Mouse (Mus musculus): ENCODE data around the gene Prkg1. TPM values are rescaled to one million over a fixed set of nuclear protein-coding genes. Genes with fewer than 3 reads are reported as not detected.

Prkg1 gene
- total RNA-seq, 1 experiment = 1.5 TPM

- Histone ChIP-seq H3K4me1 (ENCODE audit: control insufficient read depth in 2 of 2, insufficient read depth in 2 of 2, low read length in 2 of 2, poor library complexity in 1 of 2) (no peaks in the 10 kb centered on the region), H3K27ac (ENCODE audit: insufficient read depth, low read depth, low read length, poor library complexity, severe bottlenecking) (no peak overlapping the region), H3K9ac (ENCODE audit: insufficient read depth, low read depth, low read length, poor library complexity, severe bottlenecking) (no peak overlapping the region), H3K4me3 (ENCODE audit: insufficient read depth in 1 of 2, low read depth in 1 of 2, low read length in 2 of 2, poor library complexity in 1 of 2, severe bottlenecking in 1 of 2) (no peak overlapping the region), H3K36me3 (ENCODE audit: control insufficient read depth, insufficient read depth, low read length, poor library complexity, severe bottlenecking) (no peaks in the 10 kb centered on the region), H3K9me3 (ENCODE audit: control insufficient read depth, insufficient read depth, low read depth, low read length) (no peaks in the 10 kb centered on the region)
- DNase-seq (ENCODE audit: low read depth, low spot score) = no peak
- TF ChIP-seq CHD2 (IDR thresholded peaks at IDR 0.05; ENCODE audit: low read depth, low read length) = no peak
- TF ChIP-seq ZNF384 (IDR thresholded peaks at IDR 0.05; ENCODE audit: low read depth, low read length) = no peak
- no peak for TF ChIP-seq MAFK (IDR thresholded peaks at IDR 0.05; ENCODE audit: insufficient read depth, low read depth, low read length)
- TF ChIP-seq HCFC1 (IDR thresholded peaks at IDR 0.05; ENCODE audit: borderline replicate concordance, insufficient read depth, low read length) = no peak
- no peak for TF ChIP-seq ZC3H11A (IDR thresholded peaks at IDR 0.05; ENCODE audit: borderline replicate concordance, low read depth, low read length)
- in situ Hi-C loops (cut with MboI; ENCODE audit: low sequenced_read_pairs in 2 of 2, unreplicated experiment in 2 of 2) = no loop called here
Observed at GRCm38 (mm10) chr19:31489606-31490005, 275.2 kb downstream of the Prkg1 start.

GRCm38 (mm10) chr19:31471766-31472165 is 293.1 kb downstream of the Prkg1 start:
- no peak for TF ChIP-seq ZC3H11A (IDR thresholded peaks at IDR 0.05; ENCODE audit: borderline replicate concordance, low read depth, low read length)
- TF ChIP-seq ZNF384 (IDR thresholded peaks at IDR 0.05; ENCODE audit: low read depth, low read length) = no peak
- no peak for TF ChIP-seq MAFK (IDR thresholded peaks at IDR 0.05; ENCODE audit: insufficient read depth, low read depth, low read length)
- no peak for TF ChIP-seq HCFC1 (IDR thresholded peaks at IDR 0.05; ENCODE audit: borderline replicate concordance, insufficient read depth, low read length)
- TF ChIP-seq CHD2 (IDR thresholded peaks at IDR 0.05; ENCODE audit: low read depth, low read length) = no peak
- DNase-seq (ENCODE audit: low read depth, low spot score) = no peak
- Histone ChIP-seq H3K9me3 (ENCODE audit: control insufficient read depth, insufficient read depth, low read depth, low read length) (no peaks in the 10 kb centered on the region), H3K9ac (ENCODE audit: insufficient read depth, low read depth, low read length, poor library complexity, severe bottlenecking) (no peak overlapping the region), H3K36me3 (ENCODE audit: control insufficient read depth, insufficient read depth, low read length, poor library complexity, severe bottlenecking) (no peaks in the 10 kb centered on the region), H3K4me3 (ENCODE audit: insufficient read depth in 1 of 2, low read depth in 1 of 2, low read length in 2 of 2, poor library complexity in 1 of 2, severe bottlenecking in 1 of 2) (no peak overlapping the region), H3K4me1 (ENCODE audit: control insufficient read depth in 2 of 2, insufficient read depth in 2 of 2, low read length in 2 of 2, poor library complexity in 1 of 2) (no peaks in the 10 kb centered on the region), H3K27ac (ENCODE audit: insufficient read depth, low read depth, low read length, poor library complexity, severe bottlenecking) (no peak overlapping the region)
- in situ Hi-C loops (cut with MboI; ENCODE audit: low sequenced_read_pairs in 2 of 2, unreplicated experiment in 2 of 2) = no loop called here

GRCm38 (mm10) chr19:31460188-31460587 is 304.6 kb downstream of the Prkg1 start:
- H3K9ac ChIP-seq (ENCODE audit: insufficient read depth, low read depth, low read length, poor library complexity, severe bottlenecking) = no peak overlapping the region
- TF ChIP-seq ZNF384 (IDR thresholded peaks at IDR 0.05; ENCODE audit: low read depth, low read length) (no peak), HCFC1 (IDR thresholded peaks at IDR 0.05; ENCODE audit: borderline replicate concordance, insufficient read depth, low read length) (no peak), ZC3H11A (IDR thresholded peaks at IDR 0.05; ENCODE audit: borderline replicate concordance, low read depth, low read length) (no peak)
- H3K4me1 ChIP-seq (ENCODE audit: control insufficient read depth in 2 of 2, insufficient read depth in 2 of 2, low read length in 2 of 2, poor library complexity in 1 of 2) = no peaks in the 10 kb centered on the region
- no peak overlapping the region for H3K4me3 ChIP-seq (ENCODE audit: insufficient read depth in 1 of 2, low read depth in 1 of 2, low read length in 2 of 2, poor library complexity in 1 of 2, severe bottlenecking in 1 of 2)
- no peak overlapping the region for H3K27ac ChIP-seq (ENCODE audit: insufficient read depth, low read depth, low read length, poor library complexity, severe bottlenecking)
- DNase-seq (ENCODE audit: low read depth, low spot score) = no peak
- H3K9me3 ChIP-seq (ENCODE audit: control insufficient read depth, insufficient read depth, low read depth, low read length) = no peaks in the 10 kb centered on the region
- in situ Hi-C loops (cut with MboI; ENCODE audit: low sequenced_read_pairs in 2 of 2, unreplicated experiment in 2 of 2) = no loop called here
- H3K36me3 ChIP-seq (ENCODE audit: control insufficient read depth, insufficient read depth, low read length, poor library complexity, severe bottlenecking) = no peaks in the 10 kb centered on the region

DNA sequence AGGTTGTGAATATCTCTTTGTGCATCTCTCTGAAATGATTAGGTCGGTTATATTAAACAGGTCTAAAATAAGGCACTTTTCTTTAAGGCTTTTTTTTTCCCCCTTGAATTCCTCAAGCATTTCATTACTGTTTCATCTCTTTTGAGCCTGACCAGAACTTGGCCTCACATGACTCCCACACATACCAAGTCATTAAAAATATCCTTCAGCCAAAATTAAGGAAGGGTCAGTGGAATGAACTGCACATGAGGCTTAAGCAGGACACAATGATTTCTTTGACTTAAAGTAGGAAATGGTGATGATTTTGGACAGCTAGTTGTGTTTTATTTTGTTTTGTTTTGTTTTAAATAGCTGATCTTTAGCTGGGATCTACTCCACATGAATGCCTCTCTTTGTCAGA is 320.7 kb downstream of the Prkg1 start:
- H3K27ac ChIP-seq (ENCODE audit: insufficient read depth, low read depth, low read length, poor library complexity, severe bottlenecking) = no peak overlapping the region
- H3K36me3 ChIP-seq (ENCODE audit: control insufficient read depth, insufficient read depth, low read length, poor library complexity, severe bottlenecking) = no peaks in the 10 kb centered on the region
- H3K4me1 ChIP-seq (ENCODE audit: control insufficient read depth in 2 of 2, insufficient read depth in 2 of 2, low read length in 2 of 2, poor library complexity in 1 of 2) = no peaks in the 10 kb centered on the region
- H3K9ac ChIP-seq (ENCODE audit: insufficient read depth, low read depth, low read length, poor library complexity, severe bottlenecking) = no peak overlapping the region
- H3K9me3 ChIP-seq (ENCODE audit: control insufficient read depth, insufficient read depth, low read depth, low read length) = no peaks in the 10 kb centered on the region
- DNase-seq (ENCODE audit: low read depth, low spot score) = no peak
- no peak overlapping the region for H3K4me3 ChIP-seq (ENCODE audit: insufficient read depth in 1 of 2, low read depth in 1 of 2, low read length in 2 of 2, poor library complexity in 1 of 2, severe bottlenecking in 1 of 2)
- TF ChIP-seq MAFK (IDR thresholded peaks at IDR 0.05; ENCODE audit: insufficient read depth, low read depth, low read length) = no peak
- in situ Hi-C loops (cut with MboI; ENCODE audit: low sequenced_read_pairs in 2 of 2, unreplicated experiment in 2 of 2) = no loop called here

GRCm38 (mm10) chr19:31442311-31442710 is 322.5 kb downstream of the Prkg1 start:
- H3K36me3 ChIP-seq (ENCODE audit: control insufficient read depth, insufficient read depth, low read length, poor library complexity, severe bottlenecking) = no peaks in the 10 kb centered on the region
- in situ Hi-C loops (cut with MboI; ENCODE audit: low sequenced_read_pairs in 2 of 2, unreplicated experiment in 2 of 2) = no loop called here
- no peak overlapping the region for H3K4me3 ChIP-seq (ENCODE audit: insufficient read depth in 1 of 2, low read depth in 1 of 2, low read length in 2 of 2, poor library complexity in 1 of 2, severe bottlenecking in 1 of 2)
- H3K27ac ChIP-seq (ENCODE audit: insufficient read depth, low read depth, low read length, poor library complexity, severe bottlenecking) = no peak overlapping the region
- DNase-seq (ENCODE audit: low read depth, low spot score) = no peak
- H3K9me3 ChIP-seq (ENCODE audit: control insufficient read depth, insufficient read depth, low read depth, low read length) = no peaks in the 10 kb centered on the region
- TF ChIP-seq ZNF384 (IDR thresholded peaks at IDR 0.05; ENCODE audit: low read depth, low read length) (no peak), MAFK (IDR thresholded peaks at IDR 0.05; ENCODE audit: insufficient read depth, low read depth, low read length) (no peak), ZC3H11A (IDR thresholded peaks at IDR 0.05; ENCODE audit: borderline replicate concordance, low read depth, low read length) (no peak), HCFC1 (IDR thresholded peaks at IDR 0.05; ENCODE audit: borderline replicate concordance, insufficient read depth, low read length) (no peak), CHD2 (IDR thresholded peaks at IDR 0.05; ENCODE audit: low read depth, low read length) (no peak)
- no peaks in the 10 kb centered on the region for H3K4me1 ChIP-seq (ENCODE audit: control insufficient read depth in 2 of 2, insufficient read depth in 2 of 2, low read length in 2 of 2, poor library complexity in 1 of 2)
- no peak overlapping the region for H3K9ac ChIP-seq (ENCODE audit: insufficient read depth, low read depth, low read length, poor library complexity, severe bottlenecking)

Data from ES-E14 (cell line).